Mouse (Mus musculus) spleen, adult 12 weeks (tissue): ENCODE results near the gene Prickle4.

Experiments
- DNase-seq: peaks from one replicate; pipeline ENCODE4 v3.0.0; 2022; ENCODE audit warnings: low spot score

Prickle4 gene

GRCm38 (mm10) chr17:47694503-47695336 is at the start of gene Prickle4:
Prickle4 (minus strand) TSS chr17:47694736.
- peak; percentile 90 for DNase-seq

- no peak for DNase-seq
Measured at GRCm38 (mm10) chr17:47744086-47744485, 49.5 kb upstream of the Prickle4 start.

GRCm38 (mm10) chr17:47742991-47743734 is 48.6 kb upstream of the Prickle4 start:
- no peak for DNase-seq

- DNase-seq, result no peak
Measured at GRCm38 (mm10) chr17:47740186-47740585, 45.6 kb upstream of the Prickle4 start.

- peak; percentile 31 for DNase-seq
Measured at GRCm38 (mm10) chr17:47738879-47739798, 44.6 kb upstream of the Prickle4 start.

- DNase-seq, result peak; percentile 61
Measured at GRCm38 (mm10) chr17:47738066-47738878, 43.7 kb upstream of the Prickle4 start.

- peak; percentile 80 for DNase-seq
Measured at GRCm38 (mm10) chr17:47737271-47738065, 42.9 kb upstream of the Prickle4 start.

- peak; percentile 95 for DNase-seq
Measured at GRCm38 (mm10) chr17:47736856-47737255, 42.3 kb upstream of the Prickle4 start, which contains the start of gene Tfeb. Tfeb (plus strand) TSS chr17:47737030.

- no peak for DNase-seq
Measured at GRCm38 (mm10) chr17:47735553-47736100, 41.1 kb upstream of the Prickle4 start.

GRCm38 (mm10) chr17:47730633-47731575 is 36.4 kb upstream of the Prickle4 start:
- DNase-seq, result no peak

GRCm38 (mm10) chr17:47726566-47726965 is 32.0 kb upstream of the Prickle4 start, which contains the start of gene Pgc:
Pgc (plus strand) TSS chr17:47726842.
- no peak for DNase-seq

- DNase-seq, result no peak
Measured at GRCm38 (mm10) chr17:47721183-47721582, 26.6 kb upstream of the Prickle4 start.

- no peak for DNase-seq
Measured at GRCm38 (mm10) chr17:47715037-47715436, 20.5 kb upstream of the Prickle4 start.

GRCm38 (mm10) chr17:47712889-47713571 is 18.5 kb upstream of the Prickle4 start:
- DNase-seq, result no peak

- DNase-seq, result no peak
Measured at GRCm38 (mm10) chr17:47711883-47712282, 17.3 kb upstream of the Prickle4 start.

GRCm38 (mm10) chr17:47710036-47710435 is 15.5 kb upstream of the Prickle4 start:
- no peak for DNase-seq

- DNase-seq, result no peak
Measured at GRCm38 (mm10) chr17:47708972-47709371, 14.4 kb upstream of the Prickle4 start.

- no peak for DNase-seq
Measured at GRCm38 (mm10) chr17:47707961-47708360, 13.4 kb upstream of the Prickle4 start.
